8 mouse cellular contexts compared by ENCODE assay signal in the genomic region with DNA sequence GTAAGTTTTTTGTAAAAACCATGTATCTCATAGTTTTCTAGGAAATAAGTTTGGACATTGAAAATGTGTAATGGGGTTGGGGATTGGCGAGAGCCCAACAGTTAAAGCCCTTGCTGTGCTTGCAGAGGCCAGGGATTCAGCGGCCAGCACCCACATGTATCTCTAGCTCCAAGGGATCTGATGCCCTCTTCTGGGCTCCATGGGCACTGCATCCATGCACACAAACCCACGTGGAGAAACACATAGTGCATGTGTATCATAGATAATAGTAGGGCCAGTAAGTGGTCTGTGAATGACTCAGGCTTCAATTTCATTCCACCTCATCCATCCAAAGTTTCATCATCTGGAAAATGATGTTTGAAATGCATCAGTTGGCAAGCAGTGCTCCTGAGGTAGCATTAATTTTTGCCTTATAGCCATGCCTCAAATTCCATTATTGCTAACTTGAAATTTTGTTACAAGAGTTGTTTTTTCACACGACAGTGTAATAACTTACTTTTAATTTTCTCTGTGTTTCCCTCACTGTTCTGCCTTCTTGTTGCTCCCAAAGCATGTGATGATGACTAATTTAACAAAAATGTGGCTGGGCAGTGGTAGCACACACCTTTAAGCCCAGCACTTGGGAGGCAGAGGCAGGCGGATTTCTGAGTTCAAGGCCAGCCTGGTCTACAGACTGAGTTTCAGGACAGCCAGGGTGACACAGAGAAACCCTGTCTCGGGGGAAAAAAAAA.
A peak's percentile ranks its signal among the peaks of the same experiment; 100 is the strongest.
DNase-seq lines count a peak whose midpoint lies in the region; TF ChIP-seq lines count a peak whose summit lies in the region.

No protein-coding gene starts in this region.

- peaks cover 5% of the 10 kb centered on the region; the same call in 1 of the 2 replicates for H3K4me1 ChIP-seq in forebrain, embryonic 10.5 days

- intact Hi-C loops in left cerebral cortex, adult 2 months (cut with DNase I) = no loop called here
- intact Hi-C loops in left cerebral cortex, postnatal 25 days (cut with DNase I) = no loop called here

- no peaks in the 10 kb centered on the region for H3K9me3 ChIP-seq in forebrain, embryonic 10.5 days

- DNase-seq in adrenal gland, postnatal 10 days = peak; percentile 14
- DNase-seq in adrenal gland, adult 2 months = no peak
- DNase-seq in left cerebral cortex, adult 2 months (ENCODE audit: extremely low spot score in 1 of 2, low spot score in 2 of 2) = no peak
- no peak for DNase-seq in left cerebral cortex, postnatal 25 days (ENCODE audit: low spot score in 2 of 2)
- DNase-seq in c-Kit-positive CD71-positive TER-119-positive erythroid progenitor cells, embryonic 14.5 days (ENCODE audit: low spot score) = peak; percentile 21
- peak; percentile 16 for DNase-seq in mesoderm, embryonic 11.5 days (ENCODE audit: low read depth, low spot score)
- DNase-seq in forebrain, embryonic 10.5 days (ENCODE audit: extremely low spot score, low spot score) = no peak
- no peak for DNase-seq in frontal cortex, postnatal 14 days (ENCODE audit: low spot score in 2 of 2)

- peak; percentile 39 for TF ChIP-seq CTCF in left cerebral cortex, adult 2 months (IDR thresholded peaks at IDR 0.05)

- no peak overlapping the region for H3K4me3 ChIP-seq in left cerebral cortex, adult 2 months
- H3K4me3 ChIP-seq in forebrain, embryonic 10.5 days = no peak overlapping the region

- H3K36me3 ChIP-seq in forebrain, embryonic 10.5 days (replicated peaks) = no peaks in the 10 kb centered on the region

- H3K27me3 ChIP-seq in forebrain, embryonic 10.5 days (ENCODE audit: poor library complexity, severe bottlenecking) = peaks cover 41% of the 10 kb centered on the region

- H3K27ac ChIP-seq in left cerebral cortex, adult 2 months = no peak overlapping the region
- no peak overlapping the region for H3K27ac ChIP-seq in forebrain, embryonic 10.5 days

- 68% methylated on average over 6 of the region's 6 CpGs for WGBS in forebrain, embryonic 10.5 days

Comparison
In these comparisons a context has a peak if more than half of its experiments do, and no peak if none do; other contexts are left out.
1. DNase-seq: peak in adrenal gland, postnatal 10 days (single experiment), c-Kit-positive CD71-positive TER-119-positive erythroid progenitor cells, embryonic 14.5 days (single experiment) and mesoderm, embryonic 11.5 days (single experiment); none in adrenal gland, adult 2 months (single experiment), left cerebral cortex, adult 2 months (0 of 2), left cerebral cortex, postnatal 25 days (0 of 2), forebrain, embryonic 10.5 days (single experiment) and frontal cortex, postnatal 14 days (0 of 2).